ENCODE assay signal across 8 mouse cellular contexts in genomic region chr12:111443011-111443870, GRCm38 (mm10). TPM values are rescaled to one million over a fixed set of nuclear protein-coding genes. Genes with fewer than 3 reads are reported as not detected.
DNase-seq lines count a peak whose midpoint lies in the region; ATAC-seq and TF ChIP-seq lines count a peak whose summit lies in the region.

No protein-coding gene starts in this region.

- ATAC-seq in lung, embryonic 15.5 days (ENCODE audit: borderline replicate concordance, extremely low read depth, low FRiP score, low TSS enrichment): peak; percentile 23; the same call in 1 of the 2 replicates
- no peak for ATAC-seq in forebrain, embryonic 12.5 days (ENCODE audit: low FRiP score)
- ATAC-seq in neural tube, embryonic 13.5 days (ENCODE audit: low read depth): no peak

- H3K36me3 ChIP-seq in lung, embryonic 15.5 days: no peaks in the 10 kb centered on the region
- H3K36me3 ChIP-seq in forebrain, embryonic 12.5 days (replicated peaks): no peaks in the 10 kb centered on the region
- no peaks in the 10 kb centered on the region for H3K36me3 ChIP-seq in limb, embryonic 10.5 days
- H3K36me3 ChIP-seq in neural tube, embryonic 13.5 days: no peaks in the 10 kb centered on the region

- DNase-seq in lung, postnatal 4 days: no peak
- no peak for DNase-seq in limb, embryonic 10.5 days (ENCODE audit: low spot score)
- no peak for DNase-seq in frontal cortex, adult 2 months (ENCODE audit: extremely low spot score in 1 of 2, low spot score in 1 of 2)
- no peak for DNase-seq in cerebellum, adult 2 months
- DNase-seq in adrenal gland, postnatal 4 days (ENCODE audit: low spot score in 2 of 2): no peak

- peaks cover 31% of the 10 kb centered on the region for H3K4me1 ChIP-seq in lung, embryonic 15.5 days
- H3K4me1 ChIP-seq in forebrain, embryonic 12.5 days: peaks cover 26% of the 10 kb centered on the region
- peaks cover 54% of the 10 kb centered on the region for H3K4me1 ChIP-seq in limb, embryonic 10.5 days
- H3K4me1 ChIP-seq in neural tube, embryonic 13.5 days (replicated peaks): peaks cover 36% of the 10 kb centered on the region
- 0 out of 2 replicates have a peak, but pooled peaks cover 2% of the 10 kb centered on the region for H3K4me1 ChIP-seq in cerebellum, adult 2 months (ENCODE audit: control insufficient read depth, insufficient read depth, low read length)

- TF ChIP-seq POLR2A in cerebellum, adult 2 months (IDR thresholded peaks at IDR 0.05; ENCODE audit: borderline replicate concordance, insufficient read depth, low read length): no peak

- H3K9me3 ChIP-seq in lung, embryonic 15.5 days: no peaks in the 10 kb centered on the region
- no peaks in the 10 kb centered on the region for H3K9me3 ChIP-seq in forebrain, embryonic 12.5 days
- no peaks in the 10 kb centered on the region for H3K9me3 ChIP-seq in limb, embryonic 10.5 days (replicated peaks)
- no peaks in the 10 kb centered on the region for H3K9me3 ChIP-seq in neural tube, embryonic 13.5 days

- no peak overlapping the region for H3K27ac ChIP-seq in lung, embryonic 15.5 days
- no peak overlapping the region for H3K27ac ChIP-seq in forebrain, embryonic 12.5 days
- no peak overlapping the region for H3K27ac ChIP-seq in limb, embryonic 10.5 days
- no peak overlapping the region for H3K27ac ChIP-seq in neural tube, embryonic 13.5 days (replicated peaks)
- H3K27ac ChIP-seq in cerebellum, adult 2 months (ENCODE audit: insufficient read depth, low read length): no peak overlapping the region

- peak overlapping the region; percentile 10; the same call in 1 of the 2 replicates for H3K9ac ChIP-seq in lung, embryonic 15.5 days
- H3K9ac ChIP-seq in forebrain, embryonic 12.5 days: no peak overlapping the region
- no peak overlapping the region for H3K9ac ChIP-seq in neural tube, embryonic 13.5 days

- WGBS in lung, embryonic 15.5 days: 24% methylated on average over 15 of the region's 15 CpGs
- 8% methylated on average over 15 of the region's 15 CpGs for WGBS in forebrain, embryonic 12.5 days
- 8% methylated on average over 15 of the region's 15 CpGs for WGBS in limb, embryonic 10.5 days
- WGBS in neural tube, embryonic 13.5 days: 10% methylated on average over 15 of the region's 15 CpGs
- WGBS in cerebellum, adult 2 months: 41% methylated on average over 15 of the region's 15 CpGs

- peak overlapping the region; percentile 64 for H3K4me2 ChIP-seq in lung, embryonic 15.5 days
- H3K4me2 ChIP-seq in forebrain, embryonic 12.5 days: peak overlapping the region; percentile 69
- H3K4me2 ChIP-seq in neural tube, embryonic 13.5 days: peak overlapping the region; percentile 63

- peak overlapping the region; percentile 33 for H3K4me3 ChIP-seq in lung, embryonic 15.5 days
- peak overlapping the region; percentile 39 for H3K4me3 ChIP-seq in forebrain, embryonic 12.5 days (replicated peaks)
- peak overlapping the region; percentile 53 for H3K4me3 ChIP-seq in limb, embryonic 10.5 days
- H3K4me3 ChIP-seq in neural tube, embryonic 13.5 days: peak overlapping the region; percentile 34; the same call in 1 of the 2 replicates
- no peak overlapping the region for H3K4me3 ChIP-seq in cerebellum, adult 2 months (replicated peaks; ENCODE audit: insufficient read depth, low read depth, low read length)

- peaks cover 65% of the 10 kb centered on the region for H3K27me3 ChIP-seq in lung, embryonic 15.5 days
- H3K27me3 ChIP-seq in forebrain, embryonic 12.5 days: peaks cover 94% of the 10 kb centered on the region
- peaks cover 100% of the 10 kb centered on the region for H3K27me3 ChIP-seq in limb, embryonic 10.5 days (ENCODE audit: low read depth, poor library complexity, severe bottlenecking)
- peaks cover 97% of the 10 kb centered on the region for H3K27me3 ChIP-seq in neural tube, embryonic 13.5 days
- H3K27me3 ChIP-seq in cerebellum, adult 2 months (ENCODE audit: control insufficient read depth, insufficient read depth, low read length): peaks cover 2% of the 10 kb centered on the region; the same call in 1 of the 2 replicates

- TF ChIP-seq CTCF in cerebellum, adult 2 months (IDR thresholded peaks at IDR 0.05; ENCODE audit: borderline replicate concordance, insufficient read depth, low read depth, low read length): no peak

RNA-seq across cellular contexts. Expression of gene Tnfaip2, which starts 1.0 kb away (rescaled TPM):
- polyA plus RNA-seq in lung, embryonic 15.5 days (2015; fragmentation: Nextera tagmentation; extraction: Ambion mirVana): 4.3 and 4.5 TPM in 2 replicates
- 1.5 and 2.2 TPM in 2 replicates for polyA plus RNA-seq in forebrain, embryonic 12.5 days (2016; fragmentation: Nextera tagmentation; extraction: Ambion mirVana)
- polyA plus RNA-seq in limb, embryonic 10.5 days (2016; fragmentation: Nextera tagmentation; extraction: Ambion mirVana): 4.3 and 6.0 TPM in 2 replicates
- polyA plus RNA-seq in neural tube, embryonic 13.5 days (2015; fragmentation: Nextera tagmentation; extraction: Ambion mirVana): 0.98 and 1.9 TPM in 2 replicates
- polyA plus RNA-seq in frontal cortex, adult 2 months (2012; rRNA removed): 1.0 and 1.5 TPM in 2 replicates
- 0.87 and 1.2 TPM in 2 replicates for polyA plus RNA-seq in cerebellum, adult 2 months (2012; rRNA removed)
- total RNA-seq in adrenal gland, postnatal 4 days (2021): 10 to 100 TPM; 17.6 to 25.8 TPM

RNA-seq across cellular contexts. Expression of gene Exoc3l4, which starts 26.4 kb away (rescaled TPM):
- 11.7 and 13.5 TPM in 2 replicates for polyA plus RNA-seq in lung, embryonic 15.5 days (2015; fragmentation: Nextera tagmentation; extraction: Ambion mirVana)
- 1.4 and 3.3 TPM in 2 replicates for polyA plus RNA-seq in forebrain, embryonic 12.5 days (2016; fragmentation: Nextera tagmentation; extraction: Ambion mirVana)
- polyA plus RNA-seq in limb, embryonic 10.5 days (2016; fragmentation: Nextera tagmentation; extraction: Ambion mirVana): 5.1 and 6.5 TPM in 2 replicates
- 1.1 and 2.3 TPM in 2 replicates for polyA plus RNA-seq in neural tube, embryonic 13.5 days (2015; fragmentation: Nextera tagmentation; extraction: Ambion mirVana)
- 3.8 and 4.8 TPM in 2 replicates for polyA plus RNA-seq in frontal cortex, adult 2 months (2012; rRNA removed)
- 6.5 and 10.0 TPM in 2 replicates for polyA plus RNA-seq in cerebellum, adult 2 months (2012; rRNA removed)
- total RNA-seq in adrenal gland, postnatal 4 days (2021): 10 to 100 TPM in 1 of 2 experiments, 1 to 10 TPM in 1; 9.6 to 10.4 TPM

RNA-seq across cellular contexts. Expression of gene Lbhd2, which starts 36.6 kb away (rescaled TPM):
- polyA plus RNA-seq in lung, embryonic 15.5 days (2015; fragmentation: Nextera tagmentation; extraction: Ambion mirVana): 0.50 and 0.93 TPM in 2 replicates
- 0.51 and 0.63 TPM in 2 replicates for polyA plus RNA-seq in forebrain, embryonic 12.5 days (2016; fragmentation: Nextera tagmentation; extraction: Ambion mirVana)
- not detected in 2 replicates for polyA plus RNA-seq in limb, embryonic 10.5 days (2016; fragmentation: Nextera tagmentation; extraction: Ambion mirVana)
- polyA plus RNA-seq in neural tube, embryonic 13.5 days (2015; fragmentation: Nextera tagmentation; extraction: Ambion mirVana): 1.4 TPM in 1 of 2 replicates, not detected in the other
- 23.2 and 24.5 TPM in 2 replicates for polyA plus RNA-seq in frontal cortex, adult 2 months (2012; rRNA removed)
- polyA plus RNA-seq in cerebellum, adult 2 months (2012; rRNA removed): 1.5 and 2.5 TPM in 2 replicates
- 1 to 10 TPM; 1.1 to 3.0 TPM for total RNA-seq in adrenal gland, postnatal 4 days (2021)

RNA-seq across cellular contexts. Expression of gene Gm266, which starts 42.4 kb away (rescaled TPM):
- polyA plus RNA-seq in lung, embryonic 15.5 days (2015; fragmentation: Nextera tagmentation; extraction: Ambion mirVana): 7.0 and 7.1 TPM in 2 replicates
- 2.5 and 3.5 TPM in 2 replicates for polyA plus RNA-seq in forebrain, embryonic 12.5 days (2016; fragmentation: Nextera tagmentation; extraction: Ambion mirVana)
- 11.4 and 13.7 TPM in 2 replicates for polyA plus RNA-seq in limb, embryonic 10.5 days (2016; fragmentation: Nextera tagmentation; extraction: Ambion mirVana)
- 1.6 TPM in 2 replicates for polyA plus RNA-seq in neural tube, embryonic 13.5 days (2015; fragmentation: Nextera tagmentation; extraction: Ambion mirVana)
- polyA plus RNA-seq in frontal cortex, adult 2 months (2012; rRNA removed): 6.4 and 7.4 TPM in 2 replicates
- 8.8 and 11.2 TPM in 2 replicates for polyA plus RNA-seq in cerebellum, adult 2 months (2012; rRNA removed)
- 10 to 100 TPM in 1 of 2 experiments, 1 to 10 TPM in 1; 1.4 to 11.3 TPM for total RNA-seq in adrenal gland, postnatal 4 days (2021)
